Mouse (Mus musculus) CH12.LX (cell line): Measurements from ENCODE around the gene Qprt. TPM values are rescaled to one million over a fixed set of nuclear protein-coding genes. Genes with fewer than 3 reads are reported as not detected.

Experiments
- DNase-seq: peaks from one replicate; pipeline ENCODE4 v3.0.0-alpha.2; 2013; ENCODE audit errors: extremely low read depth
- H3K27ac ChIP-seq: 2 replicates; pipeline ENCODE4 v1.5.1; 2012; ENCODE audit warnings: low read depth, mild to moderate bottlenecking, control low read depth, moderate library complexity; ENCODE audit not compliant: insufficient read depth
- H3K27me3 ChIP-seq: replicated peaks from 2 replicates; pipeline ENCODE3; 2012; ENCODE audit warnings: inconsistent platforms
- H3K36me3 ChIP-seq, 2 experiments: replicated peaks in 1 of 2; 2 replicates each; pipeline versions ENCODE3 to v1.6.1; 2012; ENCODE audit warnings: inconsistent platforms in 1 of 2, low read length in 1 of 2, mild to moderate bottlenecking in 1 of 2, mixed read lengths in 1 of 2, moderate library complexity in 1 of 2; ENCODE audit not compliant: control insufficient read depth in 1 of 2, insufficient read depth in 1 of 2
- H3K4me1 ChIP-seq, 2 experiments: 2 replicates each; pipeline ENCODE4 v1.6.1; 2012; ENCODE audit warnings: inconsistent platforms in 1 of 2, moderate library complexity in 1 of 2; ENCODE audit not compliant: insufficient read depth in 2 of 2, control insufficient read depth in 1 of 2
- H3K4me2 ChIP-seq: 2 replicates; pipeline ENCODE4 v1.6.1; 2012; ENCODE audit warnings: low read depth, mild to moderate bottlenecking, control low read depth; ENCODE audit not compliant: poor library complexity, insufficient read depth, severe bottlenecking
- H3K4me3 ChIP-seq, 3 experiments: fragments of 150-350 bp in 1 of 3; sonication (generic) in 1 of 3; replicated peaks in 1 of 3; 2 replicates each; pipeline versions ENCODE3 to v1.5.1; 2011 to 2012; ENCODE audit warnings: low read depth in 2 of 3, low read length in 2 of 3, mild to moderate bottlenecking in 2 of 3, moderate library complexity in 2 of 3, control low read depth in 1 of 3, improper control_type of control experiment in 1 of 3, inconsistent platforms in 1 of 3, mixed read lengths in 1 of 3; ENCODE audit not compliant: poor library complexity in 1 of 3
- H3K79me2 ChIP-seq: replicated peaks from 2 replicates; pipeline ENCODE4 v1.6.1; 2012; ENCODE audit warnings: mild to moderate bottlenecking, moderate library complexity; ENCODE audit not compliant: control insufficient read depth, poor library complexity, insufficient read depth, severe bottlenecking; ENCODE audit errors: extremely low read depth
- H3K9ac ChIP-seq: 2 replicates; pipeline ENCODE4 v1.6.1; 2012; ENCODE audit warnings: low read depth, mild to moderate bottlenecking, control low read depth, moderate library complexity; ENCODE audit not compliant: insufficient read depth
- H3K9me3 ChIP-seq: replicated peaks from 2 replicates; pipeline ENCODE3; 2012; ENCODE audit warnings: low read length, inconsistent platforms, mixed read lengths
- CHD1 ChIP-seq: IDR thresholded peaks from 2 replicates; pipeline ENCODE4 v1.6.1; 2012; ENCODE audit warnings: low read depth, low read length, improper control_type of control experiment, inconsistent platforms
- CHD2 ChIP-seq: IDR thresholded peaks from 2 replicates; pipeline ENCODE4 v1.6.1; 2011; ENCODE audit warnings: low read length, improper control_type of control experiment
- CTCF ChIP-seq, 2 experiments: IDR thresholded peaks in 1 of 2; conservative IDR thresholded peaks in 1 of 2; 2 replicates each; pipeline ENCODE4 v1.5.1; 2011 to 2012; ENCODE audit warnings: low read depth in 2 of 2, low read length in 2 of 2, improper control_type of control experiment in 1 of 2, inconsistent platforms in 1 of 2, mild to moderate bottlenecking in 1 of 2, moderate library complexity in 1 of 2
- ETS1 ChIP-seq: conservative IDR thresholded peaks from 2 replicates; pipeline ENCODE4 v1.6.1; 2012; ENCODE audit warnings: low read depth, mild to moderate bottlenecking, inconsistent platforms, low read length, improper control_type of control experiment, moderate library complexity
- GABPA ChIP-seq: IDR thresholded peaks from 2 replicates; pipeline ENCODE4 v1.6.1; 2012; ENCODE audit warnings: low read depth, low read length, improper control_type of control experiment, inconsistent platforms; ENCODE audit not compliant: insufficient replicate concordance
- IRF4 ChIP-seq: IDR thresholded peaks from 2 replicates; pipeline ENCODE4 v1.6.1; 2014; ENCODE audit warnings: low read depth, mild to moderate bottlenecking, inconsistent platforms, low read length, improper control_type of control experiment
- KAT2A ChIP-seq: IDR thresholded peaks from 2 replicates; pipeline ENCODE4 v1.6.1; 2012; ENCODE audit warnings: low read length, improper control_type of control experiment, inconsistent platforms; ENCODE audit not compliant: insufficient replicate concordance
- MAFK ChIP-seq: IDR thresholded peaks from 2 replicates; pipeline ENCODE4 v1.6.1; 2011; ENCODE audit warnings: low read length, improper control_type of control experiment; ENCODE audit not compliant: insufficient replicate concordance
- MEF2A ChIP-seq: IDR thresholded peaks from 2 replicates; pipeline ENCODE4 v1.6.1; 2014; ENCODE audit warnings: low read depth, mild to moderate bottlenecking, inconsistent platforms, low read length, improper control_type of control experiment, borderline replicate concordance
- NELFE ChIP-seq: IDR thresholded peaks from 2 replicates; pipeline ENCODE4 v1.6.1; 2011; ENCODE audit warnings: low read depth, low read length, improper control_type of control experiment
- RAD21 ChIP-seq: IDR thresholded peaks from 2 replicates; pipeline ENCODE4 v1.6.1; 2011; ENCODE audit warnings: low read depth, mild to moderate bottlenecking, low read length, improper control_type of control experiment, moderate library complexity
- SIN3A ChIP-seq: IDR thresholded peaks from 2 replicates; pipeline ENCODE4 v1.6.1; 2012; ENCODE audit warnings: low read length, improper control_type of control experiment, inconsistent platforms
- SMC3 ChIP-seq: IDR thresholded peaks from 2 replicates; pipeline ENCODE4 v1.6.1; 2011; ENCODE audit warnings: low read depth, low read length, improper control_type of control experiment
- UBTF ChIP-seq: IDR thresholded peaks from 2 replicates; pipeline ENCODE4 v1.6.1; 2012; ENCODE audit warnings: low read depth, mild to moderate bottlenecking, inconsistent platforms, low read length, improper control_type of control experiment, moderate library complexity
- USF2 ChIP-seq: conservative IDR thresholded peaks from 2 replicates; pipeline ENCODE4 v1.6.1; 2011; ENCODE audit warnings: low read depth, low read length, improper control_type of control experiment
- ZC3H11A ChIP-seq: IDR thresholded peaks from 2 replicates; pipeline ENCODE4 v1.6.1; 2012; ENCODE audit warnings: low read depth, mild to moderate bottlenecking, inconsistent platforms, low read length, improper control_type of control experiment
- ZKSCAN1 ChIP-seq: IDR thresholded peaks from 2 replicates; pipeline ENCODE4 v1.6.1; 2012; ENCODE audit warnings: low read depth, inconsistent platforms, low read length, improper control_type of control experiment, borderline replicate concordance
- ZMIZ1 ChIP-seq: IDR thresholded peaks from 2 replicates; pipeline ENCODE4 v1.6.1; 2012; ENCODE audit warnings: low read depth, mild to moderate bottlenecking, inconsistent platforms, low read length, improper control_type of control experiment
- dilution Hi-C: fragments of 300-500 bp; cut with MboI; formaldehyde crosslinking; loops from 2 replicates; pipeline ENCODE4 v1.14.3; 2020; ENCODE audit warnings: low sequenced_read_pairs; ENCODE audit not compliant: extremely low pct_unique_long_range_greater_than_20kb, extremely low pct_ligation_motif_present
- in situ Hi-C: fragments of 300-500 bp; cut with MboI; formaldehyde crosslinking; loops from 3 replicates; pipeline ENCODE4 v1.14.3; 2019; ENCODE audit warnings: low sequenced_read_pairs, low pct_ligation_motif_present, low pct_unique_long_range_greater_than_20kb, mixed read lengths
- polyA plus RNA-seq: library from polyadenylated mRNA; unstranded; fragments of >175 nt; gene quantifications from 2 replicates; pipeline ENCODE4 v1.2.1, GENCODE M21; 2012; ENCODE audit warnings: low read depth; ENCODE audit not compliant: insufficient read length
- total RNA-seq, 2 experiments: library from RNA; depleted of rRNA; stranded (reverse); fragments of 300-350 nt in 1 of 2; fragments of >200 nt in 1 of 2; gene quantifications; 2 replicates each; pipeline ENCODE4 v1.2.3; 2012 to 2014

The Qprt gene
- total and polyA plus RNA-seq, 3 experiments, result 0.14 to 0.30 TPM; not detected in 1

DNA sequence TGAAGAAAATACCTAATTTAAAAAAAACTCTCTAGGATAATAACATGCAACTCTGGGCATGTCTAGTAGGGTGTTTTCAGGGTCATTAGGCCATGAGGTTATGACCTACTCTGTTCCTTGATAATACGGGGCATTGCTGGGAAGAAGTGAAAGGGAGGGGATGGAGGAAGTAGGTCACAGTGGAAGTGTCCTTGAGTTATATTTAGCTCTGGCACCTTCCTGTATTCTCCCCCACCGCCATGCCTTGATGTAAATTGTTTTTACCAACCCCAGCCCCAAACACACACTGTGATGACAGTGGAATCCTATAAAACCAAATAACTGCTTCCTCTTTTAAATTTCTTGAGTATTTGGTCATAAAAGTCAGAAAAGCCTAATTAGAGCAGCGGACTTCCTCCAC is 42.0 kb downstream of the Qprt start:
- peaks cover 0 to 20% of the 10 kb centered on the region in 2 experiments for H3K36me3 ChIP-seq
- no peak overlapping the region for H3K4me3 ChIP-seq
- DNase-seq, result no peak
- no peaks in the 10 kb centered on the region for H3K79me2 ChIP-seq
- dilution Hi-C loops (no loop called here), in situ Hi-C loops (no loop called here)
- no peak overlapping the region for H3K4me2 ChIP-seq
- H3K27ac ChIP-seq, result no peak overlapping the region
- no peaks in the 10 kb centered on the region for H3K27me3 ChIP-seq
- no peak overlapping the region for H3K9ac ChIP-seq
- H3K9me3 ChIP-seq, result peaks cover 4% of the 10 kb centered on the region
- H3K4me1 ChIP-seq, result peaks cover 14 to 57% of the 10 kb centered on the region in 2 experiments
- TF ChIP-seq ZKSCAN1 (no peak), ZMIZ1 (no peak), MEF2A (0 out of 2 replicates have a peak, but pooled peaks have one; percentile 22)

DNA sequence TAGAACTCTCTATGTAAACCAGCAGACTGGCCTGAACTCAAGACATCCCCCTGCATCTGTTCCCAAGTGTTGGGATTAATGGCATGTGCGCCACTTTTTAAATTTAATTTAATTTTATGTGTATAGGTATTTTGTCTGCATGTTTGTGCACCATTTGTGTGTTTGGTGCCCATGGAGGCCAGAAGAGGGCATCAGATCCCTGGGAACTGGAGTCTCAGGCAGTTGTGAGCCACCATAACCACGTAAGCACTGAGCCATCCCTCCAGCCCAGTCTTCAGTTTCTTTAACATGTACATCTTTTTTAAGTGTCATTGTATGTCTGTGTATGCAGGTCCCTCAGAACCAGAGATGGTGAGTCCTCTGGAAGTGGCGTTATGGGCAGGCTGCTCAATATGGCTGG is 44.3 kb downstream of the Qprt start:
- H3K27me3 ChIP-seq, result no peaks in the 10 kb centered on the region
- in situ Hi-C loops, result loop anchor here (5.0 kb wide), 1 partner anchor 295 kb away; the partner anchor contains the start of gene Tbx6
- no peak overlapping the region for H3K9ac ChIP-seq
- H3K27ac ChIP-seq, result no peak overlapping the region
- H3K4me1 ChIP-seq, result peaks cover 16 to 57% of the 10 kb centered on the region in 2 experiments
- no peak overlapping the region for H3K4me3 ChIP-seq
- no peaks in the 10 kb centered on the region for H3K79me2 ChIP-seq
- dilution Hi-C loops, result no loop called here
- H3K36me3 ChIP-seq, result peaks cover 0 to 21% of the 10 kb centered on the region in 2 experiments
- no peak overlapping the region for H3K4me2 ChIP-seq
- TF ChIP-seq SIN3A, result no peak
- no peak for TF ChIP-seq NELFE
- TF ChIP-seq RAD21, result peak; percentile 60
- TF ChIP-seq CTCF (conservative IDR thresholded peaks at IDR 0.05 in 1 of 2, IDR thresholded peaks at IDR 0.05 in 1 of 2; ENCODE audit: low read depth in 2 of 2, low read length in 2 of 2), result peak; percentile 7 to 63; a peak in 2 of 4 replicates
- TF ChIP-seq ZC3H11A, result 0 out of 2 replicates have a peak, but pooled peaks have one; percentile 16
- TF ChIP-seq UBTF, result no peak
- no peak for TF ChIP-seq CHD1
- no peak for TF ChIP-seq IRF4
- TF ChIP-seq GABPA, result no peak
- peak; percentile 65 for TF ChIP-seq SMC3
- no peak for TF ChIP-seq KAT2A
- TF ChIP-seq, all 38 proteins: peak for 4
- peaks cover 4% of the 10 kb centered on the region for H3K9me3 ChIP-seq
- DNase-seq, result no peak

DNA sequence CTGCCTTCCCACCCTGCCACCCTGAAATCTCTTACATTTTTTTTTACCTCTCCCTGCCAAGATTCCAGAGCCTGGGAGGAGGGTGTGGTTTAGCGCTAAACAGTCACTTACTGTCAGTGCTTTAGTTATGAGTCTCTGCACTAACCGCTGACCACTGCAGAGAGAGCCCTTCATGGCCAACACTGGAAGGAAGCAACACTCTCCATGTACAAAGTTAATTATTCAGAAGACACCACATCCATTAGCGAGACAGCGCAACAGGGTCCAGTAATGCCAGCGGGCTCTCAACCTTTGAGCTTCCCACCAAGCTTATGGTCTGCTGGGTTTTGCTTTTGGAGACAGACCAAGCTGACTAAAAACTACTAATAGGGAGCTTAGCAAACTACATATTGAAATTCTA is 45.8 kb downstream of the Qprt start:
- Histone ChIP-seq H3K9ac (no peak overlapping the region), H3K27me3 (no peaks in the 10 kb centered on the region), H3K36me3 (peaks cover 0 to 21% of the 10 kb centered on the region in 2 experiments), H3K9me3 (peaks cover 4% of the 10 kb centered on the region), H3K4me2 (no peak overlapping the region), H3K27ac (no peak overlapping the region), H3K4me3 (no peak overlapping the region), H3K4me1 (peaks cover 8 to 42% of the 10 kb centered on the region in 2 experiments), H3K79me2 (no peaks in the 10 kb centered on the region)
- no peak for TF ChIP-seq CHD1
- TF ChIP-seq USF2, result no peak
- no peak for TF ChIP-seq CHD2
- no peak for TF ChIP-seq IRF4
- no peak for TF ChIP-seq GABPA
- TF ChIP-seq CTCF (conservative IDR thresholded peaks at IDR 0.05 in 1 of 2, IDR thresholded peaks at IDR 0.05 in 1 of 2; ENCODE audit: low read depth in 2 of 2, low read length in 2 of 2), result no peak
- no peak for TF ChIP-seq SIN3A
- no peak for TF ChIP-seq MAFK
- no peak for TF ChIP-seq ZKSCAN1
- no peak for TF ChIP-seq SMC3
- TF ChIP-seq ZMIZ1, result no peak
- no peak for TF ChIP-seq ETS1
- in situ Hi-C loops (loop anchor here (5.0 kb wide), 1 partner anchor 294 kb away; the partner anchor contains the start of gene Tbx6), dilution Hi-C loops (no loop called here)
- DNase-seq, result no peak
